ENCODE assay signal across 8 mouse cellular contexts in the genomic region with DNA sequence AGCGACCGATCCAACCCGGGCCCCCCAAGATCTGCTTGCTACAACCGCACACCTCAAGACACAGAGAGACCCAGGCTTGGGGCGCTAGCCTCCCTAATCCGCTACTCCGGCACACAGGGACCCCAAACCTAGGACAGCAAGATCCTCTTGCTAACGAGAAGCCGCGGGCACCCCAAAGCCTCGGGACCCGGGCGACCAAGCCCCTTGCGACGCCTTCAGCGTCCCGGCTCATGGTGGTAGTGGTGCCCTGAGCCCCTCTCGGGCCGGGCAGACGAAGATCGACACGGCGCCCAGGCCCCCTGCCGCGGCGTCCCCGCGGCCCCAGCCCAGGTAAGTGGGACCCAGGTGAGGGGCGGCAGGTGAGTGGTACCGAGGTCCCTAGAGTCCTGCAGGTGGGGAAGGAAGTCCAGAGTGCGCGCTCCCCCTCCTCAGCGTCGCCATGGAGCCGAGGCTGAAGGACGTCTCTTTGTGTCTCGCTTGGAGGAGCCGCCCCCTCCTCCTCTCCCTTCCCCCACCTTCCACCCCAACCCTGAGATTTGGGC. TPM values are rescaled to one million over a fixed set of nuclear protein-coding genes. Genes with fewer than 3 reads are reported as not detected.
DNase-seq lines count a peak whose midpoint lies in the region; ATAC-seq lines count a peak whose summit lies in the region.

No protein-coding gene starts in this region.

- peaks cover 31% of the 10 kb centered on the region for H3K4me1 ChIP-seq in lung, embryonic 16.5 days (replicated peaks; ENCODE audit: control insufficient read depth, insufficient read depth, low read length)
- peaks cover 18% of the 10 kb centered on the region for H3K4me1 ChIP-seq in liver, embryonic 16.5 days (ENCODE audit: control insufficient read depth, low read depth, low read length)

- H3K4me3 ChIP-seq in lung, embryonic 16.5 days (ENCODE audit: low read length), result peak overlapping the region; percentile 79
- H3K4me3 ChIP-seq in liver, embryonic 16.5 days (ENCODE audit: low read depth, low read length), result peak overlapping the region; percentile 67

- H3K4me2 ChIP-seq in lung, embryonic 16.5 days (ENCODE audit: low read depth, low read length), result peak overlapping the region; percentile 97
- peak overlapping the region; percentile 91 for H3K4me2 ChIP-seq in liver, embryonic 16.5 days (ENCODE audit: low read depth, low read length)

- H3K9me3 ChIP-seq in lung, embryonic 16.5 days (ENCODE audit: control insufficient read depth, low read length), result no peaks in the 10 kb centered on the region
- no peaks in the 10 kb centered on the region for H3K9me3 ChIP-seq in liver, embryonic 16.5 days (replicated peaks; ENCODE audit: control insufficient read depth, low read length)

- ATAC-seq in lung, embryonic 16.5 days (ENCODE audit: low read depth), result peak; percentile 13
- ATAC-seq in liver, embryonic 16.5 days (ENCODE audit: low read depth), result no peak

- WGBS in lung, embryonic 16.5 days, result under 1% methylated on average over 36 of the region's 38 CpGs
- 0% methylated on average over 36 of the region's 38 CpGs for WGBS in liver, embryonic 16.5 days (ENCODE audit: insufficient replicate concordance)

- peak overlapping the region; percentile 88 for H3K9ac ChIP-seq in lung, embryonic 16.5 days (ENCODE audit: low read length)
- peak overlapping the region; percentile 70 for H3K9ac ChIP-seq in liver, embryonic 16.5 days (ENCODE audit: low read depth, low read length)

- DNase-seq in lung, postnatal 10 days, result no peak
- peak; percentile 76 for DNase-seq in cerebellum, adult 9-11 months
- DNase-seq in heart, postnatal 4 days, result peak; percentile 28
- peak; percentile 53 for DNase-seq in thymus, postnatal 25 days
- no peak for DNase-seq in adipocyte (ENCODE audit: low spot score)
- DNase-seq in adrenal gland, adult 18-20 months (ENCODE audit: low spot score in 2 of 2), result no peak

- no peaks in the 10 kb centered on the region for H3K27me3 ChIP-seq in lung, embryonic 16.5 days (ENCODE audit: control insufficient read depth, insufficient read depth, low read depth, low read length)
- peaks cover 47% of the 10 kb centered on the region for H3K27me3 ChIP-seq in liver, embryonic 16.5 days (ENCODE audit: control insufficient read depth, insufficient read depth, low read depth, low read length)

- peak overlapping the region; percentile 61 for H3K27ac ChIP-seq in lung, embryonic 16.5 days (ENCODE audit: low read length)
- no peak overlapping the region for H3K27ac ChIP-seq in liver, embryonic 16.5 days (ENCODE audit: low read length)

- H3K36me3 ChIP-seq in lung, embryonic 16.5 days (ENCODE audit: control insufficient read depth, insufficient read depth, low read length), result no peaks in the 10 kb centered on the region
- no peaks in the 10 kb centered on the region for H3K36me3 ChIP-seq in liver, embryonic 16.5 days (ENCODE audit: control insufficient read depth, insufficient read depth)

RNA-seq across cellular contexts. Expression of gene Sbk1, which starts 0.4 kb away (rescaled TPM):
- 14.0 and 16.5 TPM in 2 replicates for polyA plus RNA-seq in lung, embryonic 16.5 days (2015; fragmentation: Nextera tagmentation; extraction: Ambion mirVana)
- total RNA-seq in heart, postnatal 4 days (2021), result 10 to 100 TPM; 40.4 to 46.3 TPM
- polyA plus RNA-seq in liver, embryonic 16.5 days (2015; fragmentation: Nextera tagmentation; extraction: Ambion mirVana), result 1.1 and 1.5 TPM in 2 replicates
- 10 to 100 TPM; 46.2 to 99.7 TPM for total RNA-seq in adrenal gland, adult 18-20 months (2021)

Comparison
In these comparisons a context has a peak if more than half of its experiments do, and no peak if none do; other contexts are left out.
1. DNase-seq: peak in cerebellum, adult 9-11 months (single experiment), heart, postnatal 4 days (single experiment) and thymus, postnatal 25 days (single experiment); none in lung, postnatal 10 days (single experiment), adipocyte (single experiment) and adrenal gland, adult 18-20 months (0 of 2).